Mouse (Mus musculus) liver, postnatal 0 days (tissue): ENCODE data around the gene Ppa1. TPM values are rescaled to one million over a fixed set of nuclear protein-coding genes. Genes with fewer than 3 reads are reported as not detected.
A peak's percentile ranks its signal among the peaks of the same experiment; 100 is the strongest.
"Not testable (repeated sequence)": the region's sequence is repeated elsewhere in the genome, so short reads cannot be mapped to it uniquely, and the experiment has no call there.

Experiments
- ATAC-seq: fragments of 200-750 bp; cut with Nextera tagmentation; 2 replicates; pipeline ENCODE4 v1.8.0; 2017; ENCODE audit warnings: mild to moderate bottlenecking, moderate library complexity
- DNase-seq: peaks from one replicate; pipeline ENCODE4 v3.0.0-alpha.2; 2016
- H3K27ac ChIP-seq: fragments of 300-500 bp; sonication (generic); 2 replicates; pipeline ENCODE4 v1.5.1; 2014; ENCODE audit warnings: antibody characterized with exemption, moderate library complexity, mild to moderate bottlenecking, low read depth
- H3K27me3 ChIP-seq: fragments of 300-500 bp; sonication (generic); 2 replicates; pipeline ENCODE4 v1.6.1; 2014; ENCODE audit warnings: low read length, control low read depth, mixed read lengths; ENCODE audit not compliant: insufficient read depth
- H3K36me3 ChIP-seq: fragments of 300-500 bp; sonication (generic); replicated peaks from 2 replicates; pipeline ENCODE4 v1.6.1; 2014; ENCODE audit warnings: mild to moderate bottlenecking, control low read depth, low read length, moderate library complexity, mixed read lengths; ENCODE audit not compliant: insufficient read depth
- H3K4me1 ChIP-seq: fragments of 300-500 bp; sonication (generic); 2 replicates; pipeline ENCODE4 v1.6.1; 2014; ENCODE audit warnings: antibody characterized with exemption, mild to moderate bottlenecking, control low read depth; ENCODE audit not compliant: insufficient read depth
- H3K4me2 ChIP-seq: fragments of 300-500 bp; sonication (generic); 2 replicates; pipeline ENCODE4 v1.6.1; 2014; ENCODE audit warnings: low read depth, mild to moderate bottlenecking, low read length, moderate library complexity, mixed read lengths
- H3K4me3 ChIP-seq: fragments of 300-500 bp; sonication (generic); 2 replicates; pipeline ENCODE4 v1.5.1; 2014; ENCODE audit warnings: low read depth, low read length
- H3K9ac ChIP-seq: fragments of 300-500 bp; sonication (generic); replicated peaks from 2 replicates; pipeline ENCODE4 v1.6.1; 2014; ENCODE audit warnings: mild to moderate bottlenecking, moderate library complexity
- H3K9me3 ChIP-seq: fragments of 300-500 bp; sonication (generic); 2 replicates; pipeline ENCODE4 v1.6.1; 2016; ENCODE audit warnings: mild to moderate bottlenecking, control low read depth, low read length, mixed read lengths
- CTCF ChIP-seq: sonication (generic); IDR thresholded peaks from 2 replicates; pipeline ENCODE4 v1.5.1; 2016; ENCODE audit warnings: antibody characterized with exemption, low read depth
- EP300 ChIP-seq: IDR thresholded peaks from 2 replicates; pipeline ENCODE4 v1.6.1; 2016; ENCODE audit warnings: antibody characterized with exemption, low read depth, mild to moderate bottlenecking
- WGBS: fragments of 180-500 bp; shearing (Covaris S2); extraction: QIAGEN DNeasy Blood & Tissue Kit; methylation state at CpG from one replicate; pipeline ENCODE4 v1.1.7; 2014; ENCODE audit not compliant: insufficient replicate concordance; 5-methylcytosine and 5-hydroxymethylcytosine counted together
- polyA plus RNA-seq: library from polyadenylated mRNA; unstranded; fragments of >200 nt; fragmentation: Nextera tagmentation; extraction: Ambion mirVana; gene quantifications from 2 replicates; pipeline ENCODE4 v1.2.1, GENCODE M21; 2015

Gene Ppa1
- polyA plus RNA-seq: 161 and 191 TPM in 2 replicates

GRCm38 (mm10) chr10:61647790-61648736 lies at the start of gene Ppa1:
Gene Ppa1 (plus strand): TSS chr10:61648552.
- Histone ChIP-seq H3K4me1 (peaks cover 17% of the 10 kb centered on the region), H3K9me3 (no peaks in the 10 kb centered on the region), H3K9ac (peak within 1 kb of the TSS; percentile 85), H3K4me2 (peak within 1 kb of the TSS; percentile 93), H3K27ac (peak within 1 kb of the TSS; percentile 91), H3K36me3 (peaks cover 2% of the 10 kb centered on the region; the same call in 1 of the 2 replicates), H3K27me3 (no peaks in the 10 kb centered on the region), H3K4me3 (peak within 1 kb of the TSS; percentile 84)
- TF ChIP-seq CTCF (no peak), EP300 (no peak)
- 3% methylated on average over 35 of the region's 50 CpGs for WGBS
- DNase-seq (peak; percentile 94), ATAC-seq (peak; percentile 87)

- Histone ChIP-seq H3K9ac (no peak overlapping the region), H3K36me3 (no peaks in the 10 kb centered on the region), H3K27me3 (peaks cover 19% of the 10 kb centered on the region), H3K4me3 (no peak overlapping the region), H3K4me2 (no peak overlapping the region), H3K4me1 (peaks cover 6% of the 10 kb centered on the region; the same call in 1 of the 2 replicates), H3K27ac (no peak overlapping the region), H3K9me3 (no peaks in the 10 kb centered on the region)
- TF ChIP-seq CTCF (no peak), EP300 (no peak)
- DNase-seq (no peak), ATAC-seq (no peak)
- WGBS: 64% methylated on average over 9 of the region's 9 CpGs
These were observed 48.7 kb upstream of the Ppa1 start for GRCm38 (mm10) chr10:61599556-61600114.

- no peaks in the 10 kb centered on the region for H3K36me3 ChIP-seq
- no peaks in the 10 kb centered on the region for H3K27me3 ChIP-seq
- 0 out of 2 replicates have a peak overlapping the region, but pooled peaks have one; percentile 9 for H3K4me3 ChIP-seq
- H3K9me3 ChIP-seq: no peaks in the 10 kb centered on the region
- peak overlapping the region; percentile 58 for H3K4me2 ChIP-seq
- DNase-seq: peak; percentile 77
- H3K4me1 ChIP-seq: 0 out of 2 replicates have a peak, but pooled peaks cover 3% of the 10 kb centered on the region
- H3K9ac ChIP-seq: no peak overlapping the region
- 10% methylated on average over 14 of the region's 14 CpGs for WGBS
- TF ChIP-seq EP300 (no peak), CTCF (peak; percentile 78)
- peak; percentile 76 for ATAC-seq
- H3K27ac ChIP-seq: no peak overlapping the region
These were observed 45.9 kb upstream of the Ppa1 start for GRCm38 (mm10) chr10:61602283-61603033.

GRCm38 (mm10) chr10:61604376-61605065 lies 43.8 kb upstream of the Ppa1 start:
- Histone ChIP-seq H3K27me3 (0 out of 2 replicates have a peak, but pooled peaks cover 3% of the 10 kb centered on the region), H3K27ac (no peak overlapping the region), H3K36me3 (no peaks in the 10 kb centered on the region), H3K9me3 (no peaks in the 10 kb centered on the region), H3K9ac (no peak overlapping the region), H3K4me1 (0 out of 2 replicates have a peak, but pooled peaks cover 3% of the 10 kb centered on the region), H3K4me3 (no peak overlapping the region), H3K4me2 (no peak overlapping the region)
- DNase-seq (no peak), ATAC-seq (no peak)
- no peak for TF ChIP-seq EP300
- no peak for TF ChIP-seq CTCF
- WGBS: 64% methylated on average over 10 of the region's 10 CpGs

- not testable (repeated sequence) for H3K4me2 ChIP-seq, H3K27ac ChIP-seq, H3K4me1 ChIP-seq, H3K36me3 ChIP-seq, ATAC-seq, H3K9me3 ChIP-seq, H3K9ac ChIP-seq, H3K4me3 ChIP-seq, DNase-seq, H3K27me3 ChIP-seq
- WGBS: 62% methylated on average over 11 of the region's 11 CpGs
These were observed 43.0 kb upstream of the Ppa1 start for GRCm38 (mm10) chr10:61605381-61605780.
